Mouse (Mus musculus) E14TG2a.4 (cell line): ENCODE measurements around the gene Spred1.

ENCODE experiments used
- CTCF ChIP-seq: conservative IDR thresholded peaks from 2 replicates; pipeline ENCODE4 v1.5.1; 2014; ENCODE audit warnings: low read length
- POU5F1 ChIP-seq: IDR thresholded peaks from 2 replicates; pipeline ENCODE4 v1.6.1; 2014; ENCODE audit warnings: low read length, borderline replicate concordance

GRCm38 (mm10) chr2:117131910-117132309 is 10.7 kb downstream of the Spred1 start:
- TF ChIP-seq CTCF (no peak), POU5F1 (no peak)
